ENCODE assay signal across 9 mouse cellular contexts in the genomic region with DNA sequence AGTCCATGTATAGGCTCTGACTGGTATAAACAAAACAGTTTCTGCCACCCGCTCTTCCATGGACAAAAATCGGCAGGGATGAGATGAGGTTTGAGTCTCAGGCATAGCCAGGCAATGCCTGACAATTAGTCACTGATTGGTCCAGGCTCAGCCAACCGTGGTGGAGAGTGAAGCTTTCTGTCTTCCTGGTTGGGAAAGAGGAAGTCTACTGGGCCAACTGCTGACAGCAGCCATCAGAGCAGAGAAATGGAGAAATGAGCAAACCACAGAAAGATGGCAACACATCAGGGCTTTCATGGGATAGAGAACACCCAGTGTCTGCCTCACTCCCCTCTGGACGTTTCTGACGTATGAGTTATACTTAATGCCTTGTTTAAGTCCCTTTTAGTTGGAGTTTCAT. TPM values are rescaled to one million over a fixed set of nuclear protein-coding genes. Genes with fewer than 3 reads are reported as not detected.
A peak's percentile ranks its signal among the peaks of the same experiment; 100 is the strongest.
DNase-seq lines count a peak whose midpoint lies in the region; ATAC-seq and TF ChIP-seq lines count a peak whose summit lies in the region.
"Had no signal": no experiment of that assay in that cellular context is flagged by ENCODE, and none has a peak within 500 bp of the region (broad histone marks: within the 10 kb centered on the region; RNA-seq: fewer than 3 reads in every experiment).

No protein-coding gene starts in this region.

- CTCF ChIA-PET in Patski (lab: Charles Lee), result interaction anchor here (1.3 kb wide), 1 partner anchor 11 kb away, joined by 3 read pairs; no protein-coding TSS in a partner anchor

- H3K4me2 ChIP-seq in kidney, embryonic 16.5 days (replicated peaks; ENCODE audit: low read depth, low read length), result no peak overlapping the region
- H3K4me2 ChIP-seq in liver, embryonic 13.5 days, result no peak overlapping the region
- H3K4me2 ChIP-seq: embryonic facial prominence, embryonic 13.5 days had no signal

- DNase-seq in kidney, adult 11 months, result no peak
- peak; percentile 3 for DNase-seq in Patski (ENCODE audit: low read depth, low spot score)
- DNase-seq in liver, embryonic 13.5 days, result no peak
- DNase-seq in skeletal muscle tissue, adult 2 months (ENCODE audit: low read depth, low spot score), result peak; percentile 56
- DNase-seq in ovary, postnatal 14 days (ENCODE audit: low spot score), result no peak
- DNase-seq in cerebellum, postnatal 25 days, result no peak

- 80% methylated on average over 5 of the region's 5 CpGs for WGBS in kidney, embryonic 16.5 days
- WGBS in liver, embryonic 13.5 days (ENCODE audit: insufficient replicate concordance), result 45% methylated on average over 5 of the region's 5 CpGs

- no peaks in the 10 kb centered on the region for H3K27me3 ChIP-seq in kidney, embryonic 16.5 days (ENCODE audit: insufficient read depth, low read length)
- H3K27me3 ChIP-seq in Patski, result no peaks in the 10 kb centered on the region
- H3K27me3 ChIP-seq in liver, embryonic 13.5 days, result no peaks in the 10 kb centered on the region
- H3K27me3 ChIP-seq: embryonic facial prominence, embryonic 13.5 days had no signal

- POLR2A ChIA-PET in Patski (lab: Charles Lee), result no interaction called here

- in situ Hi-C loops in Patski (cut with MboI; ENCODE audit: low pct_unique_long_range_greater_than_20kb), result no loop called here

- ATAC-seq in kidney, embryonic 16.5 days (ENCODE audit: low FRiP score, low TSS enrichment), result peak; percentile 75; the same call in 1 of the 2 replicates
- peak; percentile 65 for ATAC-seq in Patski
- 0 out of 2 replicates have a peak, but pooled peaks have one; percentile 29 for ATAC-seq in liver, embryonic 13.5 days (ENCODE audit: low read depth)

- H3K9ac ChIP-seq in kidney, embryonic 16.5 days (replicated peaks; ENCODE audit: low read length), result no peak overlapping the region
- H3K9ac ChIP-seq in liver, embryonic 13.5 days, result no peak overlapping the region
- H3K9ac ChIP-seq: embryonic facial prominence, embryonic 13.5 days had no signal

- H3K27ac ChIP-seq in kidney, embryonic 16.5 days (ENCODE audit: low read length), result no peak overlapping the region
- H3K27ac ChIP-seq in liver, embryonic 13.5 days, result no peak overlapping the region
- H3K27ac ChIP-seq: embryonic facial prominence, embryonic 13.5 days; hindbrain, embryonic 10.5 days had no signal

- H3K4me1 ChIP-seq in kidney, embryonic 16.5 days (ENCODE audit: insufficient read depth, low read length), result no peaks in the 10 kb centered on the region
- H3K4me1 ChIP-seq in liver, embryonic 13.5 days (replicated peaks), result 0 out of 2 replicates have a peak, but pooled peaks cover 5% of the 10 kb centered on the region

- TF ChIP-seq CTCF in Patski (IDR thresholded peaks at IDR 0.05), result no peak

- no peaks in the 10 kb centered on the region for H3K9me3 ChIP-seq in kidney, embryonic 16.5 days (ENCODE audit: low read length)
- H3K9me3 ChIP-seq in liver, embryonic 13.5 days (replicated peaks), result no peaks in the 10 kb centered on the region
- H3K9me3 ChIP-seq: embryonic facial prominence, embryonic 13.5 days; hindbrain, embryonic 10.5 days had no signal

- no peak overlapping the region for H3K4me3 ChIP-seq in kidney, embryonic 16.5 days (ENCODE audit: low read length)
- no peak overlapping the region for H3K4me3 ChIP-seq in liver, embryonic 13.5 days (replicated peaks)
- H3K4me3 ChIP-seq: embryonic facial prominence, embryonic 13.5 days; hindbrain, embryonic 10.5 days had no signal

- no peaks in the 10 kb centered on the region for H3K36me3 ChIP-seq in kidney, embryonic 16.5 days (ENCODE audit: insufficient read depth, low read length)
- H3K36me3 ChIP-seq in liver, embryonic 13.5 days, result no peaks in the 10 kb centered on the region
- H3K36me3 ChIP-seq: embryonic facial prominence, embryonic 13.5 days; hindbrain, embryonic 10.5 days had no signal

RNA-seq across cellular contexts. Expression of gene Itga8, which starts 15.6 kb away (rescaled TPM):
- 43.3 and 45.4 TPM in 2 replicates for polyA plus RNA-seq in kidney, embryonic 16.5 days (2015; fragmentation: Nextera tagmentation; extraction: Ambion mirVana)
- not detected for polyA plus RNA-seq in Patski (2021)
- polyA plus RNA-seq in liver, embryonic 13.5 days (2015; fragmentation: Nextera tagmentation; extraction: Ambion mirVana), result 2.3 and 3.1 TPM in 2 replicates

Comparison
In these comparisons a context has a peak if more than half of its experiments do, and no peak if none do; other contexts are left out.
1. DNase-seq: peak in Patski (single experiment) and skeletal muscle tissue, adult 2 months (single experiment); none in kidney, adult 11 months (single experiment), liver, embryonic 13.5 days (single experiment), ovary, postnatal 14 days (single experiment) and cerebellum, postnatal 25 days (0 of 2).
2. RNA of gene Itga8, which starts 15.6 kb away (polyA plus RNA-seq): 43.3 to 45.4 TPM in kidney, embryonic 16.5 days; 2.3 to 3.1 TPM in liver, embryonic 13.5 days and not detected in Patski (single experiment); every median in the first group is over 10 times any median in the second.
3. Peak in every context shown above with its lines, with median percentiles within 50 percentile points of each other: ATAC-seq.